Mouse (Mus musculus) central nervous system, embryonic 11.5 days (tissue): ENCODE data around the gene Tst. TPM values are rescaled to one million over a fixed set of nuclear protein-coding genes. Genes with fewer than 3 reads are reported as not detected.

Source experiments
- polyA plus RNA-seq: library from polyadenylated mRNA; depleted of rRNA; stranded (reverse); fragments of >200 nt; gene quantifications from 2 replicates; pipeline ENCODE4 v1.2.3, GENCODE M21; 2012; rRNA removed

The Tst gene
- 8.8 and 9.3 TPM in 2 replicates for polyA plus RNA-seq

GRCm38 (mm10) chr15:78405517-78406211 is at the start of gene Tst:
Gene Tst (minus strand): TSS chr15:78405907.

GRCm38 (mm10) chr15:78428391-78429138 is 22.9 kb upstream of the Tst start, which contains the start of gene Kctd17:
Gene Kctd17 (plus strand): TSS chr15:78428564.

DNA sequence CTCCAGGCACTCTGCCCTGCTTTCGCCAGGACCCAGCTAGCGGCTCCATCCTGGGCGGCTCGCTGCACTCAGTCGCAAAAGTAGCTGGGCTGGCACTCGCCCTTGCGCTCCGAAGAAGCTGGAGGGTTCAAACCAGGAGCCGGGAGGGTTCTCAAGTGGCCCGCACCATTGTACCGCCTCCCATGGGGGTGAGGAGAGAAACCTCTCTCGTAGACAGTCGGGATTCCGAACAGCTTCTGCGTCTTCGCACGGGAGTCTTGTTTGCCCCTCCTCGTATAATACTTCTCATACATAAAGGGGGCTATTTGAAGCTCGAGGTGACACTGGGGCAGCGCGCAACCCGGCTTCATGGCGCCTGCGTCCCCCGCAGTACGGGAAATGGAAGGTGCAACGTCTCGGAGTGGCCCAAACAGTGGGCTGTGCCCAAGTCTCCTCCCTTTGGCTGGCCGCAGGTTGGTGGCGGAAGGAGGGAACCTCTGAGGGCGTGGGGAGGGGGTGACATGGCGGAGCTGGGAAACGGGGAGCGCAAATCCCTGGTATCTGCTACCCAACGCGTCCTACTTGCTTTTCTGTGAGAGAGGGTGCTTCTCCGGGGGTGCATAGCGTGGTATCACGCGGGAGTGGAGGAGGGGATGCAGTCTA is 707 bp upstream of the Tst start, which contains the start of gene Mpst:
Gene Mpst (plus strand): TSS at position 124 of the 642 bp plus-strand sequence.

GRCm38 (mm10) chr15:78395478-78395962 is 10.2 kb downstream of the Tst start, which contains the start of gene Tex33:
Gene Tex33 (minus strand): TSS chr15:78395912.

Other genes with a start within 250 kb of the Tst start
- gene Ift27, start 231.8 kb downstream of the Tst start, polyA plus RNA-seq: 33.4 and 46.7 TPM in 2 replicates
- gene Pvalb, start 199.5 kb downstream of the Tst start, polyA plus RNA-seq: 0.15 and 0.19 TPM in 2 replicates
- gene Ncf4, start 161.1 kb downstream of the Tst start, polyA plus RNA-seq: 4.8 and 12.2 TPM in 2 replicates
- 0.30 and 1.1 TPM in 2 replicates for gene Csf2rb2, start 100.2 kb downstream of the Tst start, polyA plus RNA-seq
- gene Csf2rb, start 80.2 kb downstream of the Tst start, polyA plus RNA-seq: 2.2 and 3.5 TPM in 2 replicates
- 0.07 TPM in 1 of 2 replicates, not detected in the other for gene Tex33, start 10.0 kb downstream of the Tst start, polyA plus RNA-seq
- 39.8 and 53.5 TPM in 2 replicates for gene Mpst, start 509 bp upstream of the Tst start, polyA plus RNA-seq
- gene Kctd17, start 22.7 kb upstream of the Tst start, polyA plus RNA-seq: 119 and 137 TPM in 2 replicates
- 0.27 and 0.84 TPM in 2 replicates for gene Tmprss6, start 62.7 kb upstream of the Tst start, polyA plus RNA-seq
- 0.04 and 0.07 TPM in 2 replicates for gene Il2rb, start 89.4 kb upstream of the Tst start, polyA plus RNA-seq
- 9.8 and 20.4 TPM in 2 replicates for gene C1qtnf6, start 125.5 kb upstream of the Tst start, polyA plus RNA-seq
- 0.14 and 0.16 TPM in 2 replicates for gene Sstr3, start 138.8 kb upstream of the Tst start, polyA plus RNA-seq
- gene Rac2, start 166.9 kb upstream of the Tst start, polyA plus RNA-seq: 9.5 and 42.8 TPM in 2 replicates
- 4.4 and 5.4 TPM in 2 replicates for gene Cyth4, start 191.1 kb upstream of the Tst start, polyA plus RNA-seq